Mouse (Mus musculus) midbrain, embryonic 14.5 days (tissue): ENCODE measurements at regions not wholly inside any gene's neighbourhood (a gene's known extent, or its start where the extent isn't known, plus 50 kb on each side); places are given as distances from the start of the nearest gene placed in this dataset.

Experiments used
- ATAC-seq: fragments of 200-750 bp; cut with Nextera tagmentation; 2 replicates; pipeline ENCODE4 v1.8.0; 2017; ENCODE audit warnings: moderate number of reproducible peaks, moderate library complexity; ENCODE audit not compliant: low FRiP score, low TSS enrichment
- DNase-seq: peaks from one replicate; pipeline ENCODE4 v3.0.0-alpha.2; 2015
- H3K27ac ChIP-seq: fragments of 300-500 bp; sonication (generic); replicated peaks from 2 replicates; pipeline ENCODE4 v1.5.1; 2014; ENCODE audit warnings: mild to moderate bottlenecking, low read depth, low read length, moderate library complexity
- H3K27me3 ChIP-seq: fragments of 300-500 bp; sonication (generic); 2 replicates; pipeline ENCODE4 v1.6.1; 2014; ENCODE audit warnings: low read length, control low read depth, mixed read lengths; ENCODE audit not compliant: control insufficient read depth, insufficient read depth
- H3K36me3 ChIP-seq: fragments of 300-500 bp; sonication (generic); 2 replicates; pipeline ENCODE4 v1.6.1; 2014; ENCODE audit warnings: low read length, control low read depth; ENCODE audit not compliant: control insufficient read depth, insufficient read depth
- H3K4me1 ChIP-seq: fragments of 300-500 bp; sonication (generic); 2 replicates; pipeline ENCODE4 v1.6.1; 2014; ENCODE audit warnings: mild to moderate bottlenecking, antibody characterized with exemption, low read length, control low read depth; ENCODE audit not compliant: control insufficient read depth, insufficient read depth
- H3K4me2 ChIP-seq: fragments of 300-500 bp; sonication (generic); 2 replicates; pipeline ENCODE4 v1.6.1; 2014; ENCODE audit warnings: mild to moderate bottlenecking, low read length, moderate library complexity
- H3K4me3 ChIP-seq: fragments of 300-500 bp; sonication (generic); replicated peaks from 2 replicates; pipeline ENCODE4 v1.5.1; 2014; ENCODE audit warnings: low read depth, low read length
- H3K9ac ChIP-seq: fragments of 300-500 bp; sonication (generic); replicated peaks from 2 replicates; pipeline ENCODE4 v1.6.1; 2014; ENCODE audit warnings: mild to moderate bottlenecking, low read length, moderate library complexity
- H3K9me3 ChIP-seq: fragments of 300-500 bp; sonication (generic); 2 replicates; pipeline ENCODE4 v1.6.1; 2016; ENCODE audit warnings: low read length, control low read depth, mixed read lengths; ENCODE audit not compliant: control insufficient read depth
- WGBS: fragments of 180-500 bp; shearing (Covaris S2); extraction: QIAGEN DNeasy Blood & Tissue Kit; methylation state at CpG from one replicate; pipeline ENCODE4 v1.1.7; 2014; 5-methylcytosine and 5-hydroxymethylcytosine counted together

DNA sequence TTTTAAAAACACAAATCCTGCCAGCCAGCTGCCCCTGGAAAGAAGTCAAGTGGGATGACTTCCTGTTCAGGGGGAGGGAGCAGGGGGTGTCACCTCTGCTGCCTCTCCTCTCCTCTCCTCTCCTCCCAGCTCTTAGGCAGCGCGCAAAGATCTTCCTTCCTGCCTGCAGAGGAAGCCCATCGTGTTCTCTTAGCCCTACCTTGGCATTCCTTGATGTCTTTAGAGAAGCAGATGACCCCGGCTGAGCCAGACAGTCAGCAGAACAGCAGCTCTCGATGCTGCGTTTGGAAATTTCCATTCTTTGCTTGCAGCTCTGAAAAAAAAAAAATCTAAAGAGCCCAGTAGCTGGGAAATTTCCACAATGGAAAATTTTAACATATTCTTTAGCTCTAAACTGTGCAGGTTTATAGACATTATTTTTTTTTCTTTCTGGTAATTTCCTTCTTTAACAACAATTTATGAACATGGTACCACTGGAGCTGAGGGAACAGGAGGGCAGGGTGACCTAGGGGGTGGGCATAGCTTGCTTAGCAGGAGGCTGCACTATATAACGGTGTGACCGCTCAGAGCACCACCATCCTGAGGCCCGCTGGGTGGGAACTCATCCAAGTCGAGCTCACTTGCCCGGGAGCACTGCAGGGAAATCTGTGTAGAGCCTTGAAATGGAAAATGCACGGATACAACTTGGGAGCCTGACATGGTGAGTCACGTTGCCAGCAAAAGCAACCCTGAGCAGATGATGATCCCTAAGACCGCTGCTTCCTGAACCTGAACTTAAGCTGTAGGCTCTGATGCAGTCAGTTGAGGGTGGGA lies 109.9 kb upstream of the Mkln1 start:
- 0 out of 2 replicates have a peak, but pooled peaks cover 6% of the 10 kb centered on the region for H3K4me1 ChIP-seq
- H3K27me3 ChIP-seq = no peaks in the 10 kb centered on the region
- H3K36me3 ChIP-seq = no peaks in the 10 kb centered on the region
- WGBS = 61% methylated on average over 14 of the region's 14 CpGs
- no peaks in the 10 kb centered on the region for H3K9me3 ChIP-seq
- H3K9ac ChIP-seq = 0 out of 2 replicates have a peak overlapping the region, but pooled peaks have one; percentile 16
- H3K4me2 ChIP-seq = no peak overlapping the region
- ATAC-seq = no peak
- DNase-seq = no peak
- no peak overlapping the region for H3K4me3 ChIP-seq
- no peak overlapping the region for H3K27ac ChIP-seq

DNA sequence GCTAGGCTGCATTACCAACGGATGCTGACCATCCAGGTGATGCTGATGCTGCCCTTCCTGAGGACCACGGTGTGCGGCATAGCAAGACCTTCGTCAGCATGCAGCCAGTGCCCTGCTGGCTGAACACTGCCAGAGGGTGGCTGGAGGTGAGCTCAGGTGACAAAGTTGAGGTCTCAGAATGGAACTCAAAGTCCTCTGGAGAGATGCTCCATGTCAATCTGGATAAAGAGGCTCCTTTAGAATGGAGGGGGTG lies 109.4 kb upstream of the Mkln1 start:
- H3K27me3 ChIP-seq = no peaks in the 10 kb centered on the region
- no peak overlapping the region for H3K4me3 ChIP-seq
- ATAC-seq (no peak), DNase-seq (no peak)
- H3K4me1 ChIP-seq = 0 out of 2 replicates have a peak, but pooled peaks cover under 1% of the 10 kb centered on the region
- no peaks in the 10 kb centered on the region for H3K36me3 ChIP-seq
- H3K4me2 ChIP-seq = no peak overlapping the region
- no peak overlapping the region for H3K9ac ChIP-seq
- H3K27ac ChIP-seq = no peak overlapping the region
- no peaks in the 10 kb centered on the region for H3K9me3 ChIP-seq
- 95% methylated on average over 4 of the region's 4 CpGs for WGBS

DNA sequence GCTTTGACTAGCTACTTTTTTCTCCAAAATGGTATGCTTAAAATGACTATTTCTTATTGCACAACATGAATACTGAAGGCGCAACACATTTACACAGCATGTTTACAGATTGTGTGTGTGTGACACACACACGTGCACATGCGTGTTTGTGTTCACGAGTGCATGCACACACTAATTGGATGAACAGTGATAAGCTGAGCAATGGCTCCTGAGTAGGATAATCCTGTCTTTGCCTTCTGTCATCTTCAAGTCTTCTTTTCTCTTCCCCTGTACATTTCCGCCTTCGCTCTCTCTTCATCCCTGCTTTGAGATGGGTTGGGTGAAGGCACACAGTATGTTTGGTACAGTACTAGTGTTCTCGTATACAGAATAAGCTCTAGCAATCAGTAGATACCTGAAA lies 106.5 kb upstream of the Mkln1 start:
- Histone ChIP-seq H3K4me3 (no peak overlapping the region), H3K9me3 (no peaks in the 10 kb centered on the region), H3K27ac (no peak overlapping the region), H3K4me1 (no peaks in the 10 kb centered on the region), H3K36me3 (no peaks in the 10 kb centered on the region), H3K9ac (no peak overlapping the region), H3K27me3 (no peaks in the 10 kb centered on the region), H3K4me2 (no peak overlapping the region)
- WGBS = 95% methylated on average over 7 of the region's 7 CpGs
- DNase-seq = no peak
- no peak for ATAC-seq

DNA sequence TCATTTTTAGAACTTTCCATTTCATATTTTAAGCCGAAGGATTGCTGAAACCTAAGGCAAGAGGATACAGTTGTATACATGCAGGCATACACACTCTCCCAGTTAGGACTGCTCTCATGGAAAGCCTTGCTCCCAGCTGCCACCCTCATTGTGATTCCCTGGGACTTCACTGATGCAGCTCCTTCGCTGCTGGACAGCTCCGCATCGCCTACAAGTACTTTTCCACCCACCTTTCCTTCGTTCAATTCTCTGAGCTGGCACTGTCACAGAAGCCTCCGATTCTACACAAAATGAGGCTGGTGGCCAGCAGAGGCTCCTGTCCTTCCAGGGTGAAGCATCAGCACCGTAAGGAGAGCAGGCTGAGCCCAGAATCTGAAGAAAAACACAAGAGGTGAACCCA lies 105.5 kb upstream of the Mkln1 start:
- no peak for DNase-seq
- no peaks in the 10 kb centered on the region for H3K9me3 ChIP-seq
- H3K27me3 ChIP-seq = no peaks in the 10 kb centered on the region
- no peaks in the 10 kb centered on the region for H3K4me1 ChIP-seq
- H3K27ac ChIP-seq = no peak overlapping the region
- no peak overlapping the region for H3K4me3 ChIP-seq
- H3K4me2 ChIP-seq = no peak overlapping the region
- H3K36me3 ChIP-seq = no peaks in the 10 kb centered on the region
- ATAC-seq = no peak
- 64% methylated on average over 7 of the region's 7 CpGs for WGBS
- no peak overlapping the region for H3K9ac ChIP-seq

DNA sequence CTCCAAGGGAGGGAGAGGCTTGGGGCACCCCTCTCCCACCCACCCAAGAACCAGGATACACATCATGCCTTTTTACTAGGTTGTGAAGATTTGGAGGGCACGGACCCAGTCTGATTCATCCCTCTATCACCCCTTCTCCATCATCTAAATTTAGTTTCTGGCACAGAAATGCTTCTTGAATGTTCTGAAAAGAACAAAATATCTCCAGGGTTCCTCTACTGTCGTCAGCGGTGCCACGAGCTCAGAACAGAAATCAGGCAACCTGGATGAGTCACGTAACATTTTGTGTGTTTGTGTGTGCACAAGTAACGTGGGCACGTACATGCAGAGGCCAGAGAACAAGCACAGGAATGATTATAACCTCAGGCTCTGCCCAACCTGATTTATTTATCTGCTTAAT lies 99.1 kb upstream of the Mkln1 start:
- Histone ChIP-seq H3K36me3 (no peaks in the 10 kb centered on the region), H3K27me3 (no peaks in the 10 kb centered on the region), H3K27ac (no peak overlapping the region), H3K4me3 (no peak overlapping the region), H3K4me1 (no peaks in the 10 kb centered on the region), H3K9me3 (no peaks in the 10 kb centered on the region), H3K9ac (no peak overlapping the region), H3K4me2 (no peak overlapping the region)
- 95% methylated on average over 7 of the region's 7 CpGs for WGBS
- ATAC-seq (no peak), DNase-seq (no peak)

DNA sequence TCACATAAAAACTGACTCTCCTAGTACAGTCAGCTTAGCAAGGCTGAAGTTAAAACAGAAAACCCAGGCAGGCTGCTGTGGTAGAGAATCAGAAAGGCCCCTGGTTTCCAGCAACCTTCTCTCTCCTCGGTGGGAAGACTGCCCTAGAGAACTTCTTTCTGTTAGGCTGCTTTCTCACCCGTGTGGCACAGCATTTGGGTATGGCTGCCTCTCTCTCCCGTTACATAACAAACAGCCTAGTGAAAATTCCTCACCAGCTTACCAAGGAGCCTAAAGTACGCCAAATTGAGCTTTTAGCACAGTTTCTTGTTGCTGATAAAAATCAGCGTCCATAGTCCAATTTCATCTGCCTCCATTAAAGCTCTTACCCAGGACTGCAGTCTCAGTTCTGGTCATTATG lies 92.8 kb upstream of the Mkln1 start:
- Histone ChIP-seq H3K36me3 (no peaks in the 10 kb centered on the region), H3K27ac (no peak overlapping the region; the same call in 1 of the 2 replicates), H3K4me3 (no peak overlapping the region), H3K27me3 (no peaks in the 10 kb centered on the region), H3K9ac (no peak overlapping the region), H3K4me1 (peaks cover 4% of the 10 kb centered on the region; the same call in 1 of the 2 replicates), H3K9me3 (no peaks in the 10 kb centered on the region), H3K4me2 (no peak overlapping the region)
- no peak for DNase-seq
- WGBS = 67% methylated on average over 5 of the region's 5 CpGs
- no peak for ATAC-seq

DNA sequence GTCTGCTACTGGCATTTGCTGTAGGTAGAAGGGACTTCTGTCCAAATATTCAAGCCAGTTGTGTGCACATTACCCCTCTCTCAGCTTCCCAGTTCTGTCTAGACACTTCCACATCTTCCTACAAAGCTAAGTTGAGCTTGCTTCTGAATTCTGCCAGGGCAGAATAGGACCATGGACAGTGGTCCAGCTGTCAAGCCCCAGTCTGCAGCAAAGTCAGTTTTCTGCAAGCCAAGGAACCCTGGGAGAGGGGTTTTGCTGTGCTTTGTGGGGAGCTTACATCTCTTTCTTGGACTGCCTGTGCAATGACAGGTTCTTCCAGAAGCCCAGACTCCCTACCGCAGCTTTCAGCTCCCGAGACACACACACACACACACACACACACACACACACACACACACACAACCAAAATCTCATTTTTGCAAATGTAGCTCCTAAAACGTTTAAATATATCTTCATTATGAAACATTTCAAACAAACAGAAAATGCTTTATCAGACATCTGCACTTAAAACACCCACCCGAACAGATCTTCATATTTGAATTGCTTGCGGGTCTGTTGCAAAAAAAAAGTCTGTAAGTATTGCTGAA lies 91.4 kb upstream of the Mkln1 start:
- Histone ChIP-seq H3K27ac (no peak overlapping the region), H3K4me2 (no peak overlapping the region), H3K9ac (no peak overlapping the region), H3K36me3 (no peaks in the 10 kb centered on the region), H3K4me1 (peaks cover 4% of the 10 kb centered on the region; the same call in 1 of the 2 replicates), H3K4me3 (no peak overlapping the region), H3K27me3 (no peaks in the 10 kb centered on the region), H3K9me3 (no peaks in the 10 kb centered on the region)
- 63% methylated on average over 5 of the region's 5 CpGs for WGBS
- peak; percentile 16 for DNase-seq
- ATAC-seq = no peak

DNA sequence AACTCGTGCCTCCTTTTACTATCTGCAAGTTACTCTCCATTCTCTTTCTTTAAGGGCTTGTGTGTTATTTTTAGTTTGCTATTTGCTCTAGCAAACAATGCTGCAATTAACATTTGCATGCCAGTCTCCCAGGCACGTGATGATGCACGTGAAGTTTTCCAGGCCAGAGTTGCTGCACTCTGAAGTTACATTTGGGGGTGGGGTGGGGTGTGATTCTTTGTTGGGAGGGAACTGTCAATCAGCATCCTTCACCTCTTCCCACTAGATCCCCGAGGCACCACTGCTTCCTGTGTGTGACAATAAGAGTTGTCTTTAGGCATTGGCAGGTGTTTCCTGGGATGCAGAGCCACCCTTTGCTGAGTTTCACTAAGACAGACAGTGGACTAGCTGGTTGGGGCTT lies 90.6 kb upstream of the Mkln1 start:
- no peak for ATAC-seq
- H3K4me3 ChIP-seq = no peak overlapping the region
- WGBS = 41% methylated on average over 4 of the region's 4 CpGs

DNA sequence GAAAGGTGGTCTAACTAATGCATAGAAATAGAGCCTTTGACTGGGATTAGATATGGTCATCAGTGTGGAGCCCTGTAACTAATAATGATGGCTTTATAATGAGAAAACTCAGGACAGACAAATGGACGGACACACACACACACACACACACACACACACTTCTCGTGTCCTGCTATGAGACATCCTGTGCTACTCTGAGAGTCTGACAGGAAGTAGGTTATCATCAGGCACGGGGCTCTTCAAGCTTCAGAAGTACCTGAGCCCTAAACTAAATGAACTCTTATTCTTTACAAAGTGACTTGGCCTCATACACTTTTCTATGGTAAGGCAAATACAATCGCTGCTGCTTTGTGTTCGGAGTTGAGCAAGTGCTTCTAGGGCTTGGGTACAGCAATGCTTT lies 87.9 kb upstream of the Mkln1 start:
- no peak overlapping the region for H3K4me3 ChIP-seq
- H3K27ac ChIP-seq = no peak overlapping the region
- ATAC-seq (no peak), DNase-seq (no peak)
- WGBS = 73% methylated on average over 5 of the region's 5 CpGs
- H3K4me1 ChIP-seq = peaks cover 4% of the 10 kb centered on the region; the same call in 1 of the 2 replicates
- H3K4me2 ChIP-seq = no peak overlapping the region
- H3K9me3 ChIP-seq = 0 out of 2 replicates have a peak, but pooled peaks cover 5% of the 10 kb centered on the region
- H3K27me3 ChIP-seq = no peaks in the 10 kb centered on the region
- H3K9ac ChIP-seq = no peak overlapping the region
- no peaks in the 10 kb centered on the region for H3K36me3 ChIP-seq

More for the DNA sequence above, 90.6 kb upstream of the Mkln1 start:
- H3K27me3 ChIP-seq = no peaks in the 10 kb centered on the region
- peaks cover 4% of the 10 kb centered on the region; the same call in 1 of the 2 replicates for H3K4me1 ChIP-seq
- DNase-seq = no peak
- H3K27ac ChIP-seq = no peak overlapping the region
- H3K4me2 ChIP-seq = no peak overlapping the region
- H3K9me3 ChIP-seq = 0 out of 2 replicates have a peak, but pooled peaks cover 5% of the 10 kb centered on the region
- H3K9ac ChIP-seq = no peak overlapping the region
- no peaks in the 10 kb centered on the region for H3K36me3 ChIP-seq
